Comparison of ENCODE assay signal across 26 mouse cellular contexts in genomic region chrX:73855087-73855408, GRCm38 (mm10). TPM values are rescaled to one million over a fixed set of nuclear protein-coding genes. Genes with fewer than 3 reads are reported as not detected.
"Had no signal": no experiment of that assay in that cellular context is flagged by ENCODE, and none has a peak within 500 bp of the region (broad histone marks: within the 10 kb centered on the region; RNA-seq: fewer than 3 reads in every experiment).

No protein-coding gene starts in this region.

- H3K4me2 ChIP-seq: limb, embryonic 13.5 days; liver, embryonic 12.5 days; liver, embryonic 15.5 days; lung, embryonic 15.5 days; midbrain, embryonic 13.5 days; neural tube, embryonic 13.5 days had no signal

- H3K9ac ChIP-seq: limb, embryonic 13.5 days; liver, embryonic 12.5 days; liver, embryonic 15.5 days; lung, embryonic 15.5 days; midbrain, embryonic 13.5 days; neural tube, embryonic 13.5 days had no signal

- H3K27me3 ChIP-seq: limb, embryonic 13.5 days; lung, embryonic 15.5 days; midbrain, embryonic 13.5 days; neural tube, embryonic 13.5 days had no signal

- DNase-seq: kidney, postnatal 14 days; kidney, postnatal 4 days; liver; lung, adult 18-20 months; lung, postnatal 10 days; lung, postnatal 36 days; retina, postnatal 1 day; right cerebral cortex, postnatal 25 days; thymus, adult 18-20 months; thymus, postnatal 36 days had no signal

- H3K36me3 ChIP-seq: limb, embryonic 10.5 days; limb, embryonic 13.5 days; liver, embryonic 12.5 days; liver, embryonic 15.5 days; lung, embryonic 15.5 days; midbrain, embryonic 10.5 days had no signal

- H3K4me3 ChIP-seq: limb, embryonic 10.5 days; limb, embryonic 13.5 days; liver, embryonic 12.5 days; liver, embryonic 15.5 days; lung, embryonic 15.5 days; megakaryocyte, embryonic 14.5 days; midbrain, embryonic 10.5 days; midbrain, embryonic 13.5 days; myocyte; neural tube, embryonic 13.5 days had no signal

- ATAC-seq: liver, embryonic 12.5 days; midbrain, embryonic 13.5 days; midbrain, embryonic 16.5 days had no signal

- H3K27ac ChIP-seq: limb, embryonic 10.5 days; limb, embryonic 13.5 days; liver, embryonic 12.5 days; liver, embryonic 15.5 days; lung, embryonic 15.5 days; midbrain, embryonic 10.5 days; midbrain, embryonic 13.5 days; neural tube, embryonic 13.5 days had no signal

- H3K4me1 ChIP-seq: limb, embryonic 10.5 days; limb, embryonic 13.5 days; liver, embryonic 12.5 days; liver, embryonic 15.5 days; lung, embryonic 15.5 days; megakaryocyte, embryonic 14.5 days; midbrain, embryonic 10.5 days; midbrain, embryonic 13.5 days; neural tube, embryonic 13.5 days had no signal

- H3K9me3 ChIP-seq: limb, embryonic 10.5 days; limb, embryonic 13.5 days; liver, embryonic 12.5 days; liver, embryonic 15.5 days; lung, embryonic 15.5 days; midbrain, embryonic 10.5 days; midbrain, embryonic 13.5 days; neural tube, embryonic 13.5 days had no signal

RNA-seq across cellular contexts. Expression of gene Avpr2, which starts 36.9 kb away (rescaled TPM):
- total RNA-seq: layer of hippocampus, adult 18-20 months; layer of hippocampus, postnatal 14 days; left cerebral cortex, postnatal 25 days had no signal
- polyA plus RNA-seq: myocyte; testis, adult 2 months; urinary bladder, adult 2 months had no signal
